Mouse (Mus musculus) heart, adult 18-20 months (tissue): Measurements from ENCODE around the gene Rag1. TPM values are rescaled to one million over a fixed set of nuclear protein-coding genes. Genes with fewer than 3 reads are reported as not detected.
A peak's percentile ranks its signal among the peaks of the same experiment; 100 is the strongest.

Experiments
- DNase-seq, 2 experiments: peaks; one replicate each; pipeline ENCODE4 v3.0.0; 2021 to 2022; ENCODE audit warnings: mixed read lengths in 1 of 2
- long read RNA-seq, 2 experiments: library from polyadenylated mRNA; stranded (forward); transcript quantifications; one replicate each; pipeline ENCODE4 v2.0.0; 2021
- total RNA-seq, 2 experiments: library from RNA; stranded (reverse); gene quantifications; 2 replicates each; pipeline ENCODE4 v1.2.3; 2021

The Rag1 gene
- total RNA-seq: not detected
- long read RNA-seq, experiment 1: 0 reads
- long read RNA-seq, experiment 2: 0 reads

- DNase-seq: no peak
These were observed at the start of gene Rag1, which contains the start of gene B230118H07Rik for GRCm38 (mm10) chr2:101649114-101649671. Gene Rag1 (minus strand): TSS chr2:101649501. Gene B230118H07Rik (minus strand): TSS chr2:101649532.

- DNase-seq: no peak
These were observed 46.3 kb upstream of the Rag1 start for GRCm38 (mm10) chr2:101695584-101695983.

- peak in 1 of 2 experiments; percentile 49 for DNase-seq
These were observed 44.4 kb upstream of the Rag1 start for GRCm38 (mm10) chr2:101693577-101694215.

- no peak for DNase-seq
These were observed 43.7 kb upstream of the Rag1 start for GRCm38 (mm10) chr2:101693043-101693442.

GRCm38 (mm10) chr2:101690252-101690827 is 41.0 kb upstream of the Rag1 start:
- DNase-seq: no peak

- no peak for DNase-seq
These were observed 38.7 kb upstream of the Rag1 start for GRCm38 (mm10) chr2:101688011-101688410.

- DNase-seq: peak; percentile 45 to 62
These were observed 35.1 kb upstream of the Rag1 start for GRCm38 (mm10) chr2:101684421-101684820.

GRCm38 (mm10) chr2:101679164-101679784 is 30.0 kb upstream of the Rag1 start:
- peak in 1 of 2 experiments; percentile 34 for DNase-seq

GRCm38 (mm10) chr2:101678236-101679021 is 29.1 kb upstream of the Rag1 start, which contains the start of gene Traf6:
Gene Traf6 (plus strand): TSS chr2:101678429.
- DNase-seq: peak; percentile 91 to 93

GRCm38 (mm10) chr2:101673547-101673946 is 24.2 kb upstream of the Rag1 start:
- no peak for DNase-seq

GRCm38 (mm10) chr2:101668751-101669150 is 19.4 kb upstream of the Rag1 start:
- DNase-seq: no peak

GRCm38 (mm10) chr2:101665703-101666092 is 16.4 kb upstream of the Rag1 start:
- DNase-seq: no peak

GRCm38 (mm10) chr2:101665058-101665702 is 15.9 kb upstream of the Rag1 start:
- peak; percentile 76 to 84 for DNase-seq

- no peak for DNase-seq
These were observed 11.2 kb upstream of the Rag1 start for GRCm38 (mm10) chr2:101660536-101660935.

- DNase-seq: peak; percentile 53 to 90
These were observed 3.8 kb upstream of the Rag1 start for GRCm38 (mm10) chr2:101652921-101653597.

GRCm38 (mm10) chr2:101652204-101652920 is 3.1 kb upstream of the Rag1 start:
- peak in 1 of 2 experiments; percentile 7 for DNase-seq

GRCm38 (mm10) chr2:101650446-101650845 is 1.1 kb upstream of the Rag1 start:
- DNase-seq: no peak

GRCm38 (mm10) chr2:101648361-101648760 is 940 bp downstream of the Rag1 start:
- no peak for DNase-seq

- no peak for DNase-seq
These were observed 3.5 kb downstream of the Rag1 start for GRCm38 (mm10) chr2:101645841-101646240.

GRCm38 (mm10) chr2:101639840-101640350 is 9.4 kb downstream of the Rag1 start:
- no peak for DNase-seq
